Mouse (Mus musculus) myocyte (in vitro differentiated cells): ENCODE results near the gene B3galt4. TPM values are rescaled to one million over a fixed set of nuclear protein-coding genes. Genes with fewer than 3 reads are reported as not detected.

Experiments
- H3K27me3 ChIP-seq: one replicate; pipeline ENCODE4 v1.6.1; 2011; ENCODE audit not compliant: control insufficient read depth, insufficient read depth, insufficient read length
- H3K36me3 ChIP-seq: one replicate; pipeline ENCODE4 v1.6.1; 2011; ENCODE audit not compliant: control insufficient read depth, insufficient read depth
- H3K4me2 ChIP-seq: one replicate; pipeline ENCODE4 v1.6.1; 2011; ENCODE audit warnings: low read depth, control low read depth
- H3K4me3 ChIP-seq: one replicate; pipeline ENCODE4 v1.5.1; 2011; ENCODE audit warnings: mild to moderate bottlenecking, control low read depth, moderate library complexity
- H3K79me2 ChIP-seq: one replicate; pipeline ENCODE4 v1.6.1; 2011; ENCODE audit not compliant: control insufficient read depth, insufficient read depth
- H3ac ChIP-seq: one replicate; pipeline ENCODE4 v1.6.1; 2011; ENCODE audit not compliant: control insufficient read depth, insufficient read length
- CEBPB ChIP-seq: IDR thresholded peaks from 2 replicates; pipeline ENCODE4 v1.6.1; 2011; ENCODE audit warnings: mild to moderate bottlenecking, moderate library complexity; ENCODE audit not compliant: poor library complexity, insufficient read depth, severe bottlenecking
- E2F4 ChIP-seq: IDR thresholded peaks from one replicate; pipeline ENCODE4 v1.6.1; 2011; ENCODE audit warnings: mild to moderate bottlenecking, control low read depth, moderate library complexity; ENCODE audit not compliant: insufficient read depth
- MAX ChIP-seq: IDR thresholded peaks from one replicate; pipeline ENCODE4 v1.6.1; 2011; ENCODE audit warnings: low read depth, mild to moderate bottlenecking, control low read depth
- MYOD1 ChIP-seq, 3 experiments: IDR thresholded peaks; one replicate each; pipeline ENCODE4 v1.6.1; 2011; ENCODE audit warnings: control low read depth in 2 of 3, low read depth in 2 of 3, mild to moderate bottlenecking in 2 of 3, moderate library complexity in 1 of 3; ENCODE audit not compliant: insufficient read length in 2 of 3, control insufficient read depth in 1 of 3
- MYOG ChIP-seq, 3 experiments: IDR thresholded peaks; one replicate each; pipeline ENCODE4 v1.6.1; 2011; ENCODE audit warnings: control low read depth in 2 of 3, low read depth in 2 of 3, mild to moderate bottlenecking in 2 of 3; ENCODE audit not compliant: insufficient read length in 2 of 3, control insufficient read depth in 1 of 3, insufficient read depth in 1 of 3
- POLR2A ChIP-seq: IDR thresholded peaks from one replicate; pipeline ENCODE4 v1.6.1; 2011; ENCODE audit warnings: low read depth, mild to moderate bottlenecking, control low read depth, moderate library complexity; ENCODE audit not compliant: insufficient read length
- POLR2AphosphoS2 ChIP-seq: IDR thresholded peaks from one replicate; pipeline ENCODE4 v1.6.1; 2011; ENCODE audit warnings: low read depth, control low read depth; ENCODE audit not compliant: insufficient read length
- REST ChIP-seq: IDR thresholded peaks from one replicate; pipeline ENCODE4 v1.6.1; 2011; ENCODE audit warnings: mild to moderate bottlenecking, control low read depth, moderate library complexity; ENCODE audit not compliant: insufficient read depth, insufficient read length
- SRF ChIP-seq: IDR thresholded peaks from one replicate; pipeline ENCODE4 v1.6.1; 2011; ENCODE audit warnings: low read depth; ENCODE audit not compliant: control insufficient read depth, insufficient read length
- TCF12 ChIP-seq: IDR thresholded peaks from one replicate; pipeline ENCODE4 v1.6.1; 2011; ENCODE audit warnings: mild to moderate bottlenecking, control low read depth; ENCODE audit not compliant: poor library complexity, insufficient read depth, severe bottlenecking
- TCF3 ChIP-seq: IDR thresholded peaks from one replicate; pipeline ENCODE4 v1.6.1; 2011; ENCODE audit warnings: low read depth, control low read depth; ENCODE audit not compliant: insufficient read length
- USF1 ChIP-seq: IDR thresholded peaks from one replicate; pipeline ENCODE4 v1.6.1; 2011; ENCODE audit warnings: low read depth, mild to moderate bottlenecking, control low read depth, moderate library complexity
- polyA plus RNA-seq: library from polyadenylated mRNA; unstranded; fragments of >200 nt; fragmentation: generic; extraction: Trizol; gene quantifications from one replicate; pipeline ENCODE4 v1.2.1, GENCODE M21; 2012; ENCODE audit warnings: missing spikeins

Gene B3galt4
- polyA plus RNA-seq, 1 experiment, result 1.2 TPM

- H3K79me2 ChIP-seq, result peaks cover 4% of the 10 kb centered on the region
Measured at GRCm38 (mm10) chr17:33919351-33920281, 31.7 kb downstream of the B3galt4 start.

DNA sequence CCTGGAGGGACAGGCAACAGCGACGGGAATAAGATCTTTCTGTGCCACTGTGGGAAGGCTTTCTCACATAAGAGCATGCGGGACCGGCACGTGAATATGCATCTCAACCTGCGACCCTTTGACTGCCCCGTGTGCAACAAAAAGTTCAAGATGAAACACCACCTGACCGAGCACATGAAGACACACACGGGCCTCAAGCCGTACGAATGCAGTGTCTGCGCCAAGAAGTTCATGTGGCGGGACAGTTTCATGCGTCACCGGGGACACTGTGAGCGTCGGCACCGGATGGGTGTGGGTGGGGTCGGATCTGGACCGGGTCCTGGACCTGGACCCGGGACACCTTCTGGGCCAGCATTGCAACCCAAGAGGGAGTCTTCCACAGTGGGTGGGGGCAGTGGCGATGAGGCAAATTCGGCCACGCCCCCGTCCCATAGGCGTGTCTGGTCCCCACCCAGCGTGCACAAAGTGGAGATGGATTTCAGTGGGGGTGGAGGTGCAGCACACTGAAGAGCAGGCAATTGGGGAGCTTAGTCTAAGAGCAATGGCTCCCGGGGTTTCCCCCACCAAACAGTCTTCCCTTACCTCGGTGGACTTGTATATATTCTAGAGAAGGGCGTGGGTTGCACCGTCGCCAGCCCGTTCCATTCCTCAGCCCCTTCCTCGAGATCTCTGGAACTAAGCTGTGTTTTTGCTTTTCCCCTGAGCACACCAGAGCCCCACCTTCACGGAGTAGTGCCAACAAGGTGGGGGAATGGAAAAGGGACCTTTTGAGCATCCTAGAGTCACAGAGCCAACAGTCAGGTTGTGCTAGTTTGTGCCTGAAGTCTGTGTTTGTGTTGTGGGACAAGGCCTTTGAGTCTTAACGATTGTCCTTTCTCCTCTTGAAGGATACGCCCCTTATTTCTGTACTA is 32.7 kb downstream of the B3galt4 start:
- Histone ChIP-seq H3K4me2 (peak overlapping the region; percentile 90), H3K79me2 (peaks cover 4% of the 10 kb centered on the region), H3K4me3 (peak overlapping the region; percentile 66), H3ac (no peak overlapping the region), H3K27me3 (no peaks in the 10 kb centered on the region), H3K36me3 (peaks cover 4% of the 10 kb centered on the region)
- TF ChIP-seq TCF3, result no peak
- peak; percentile 10 for TF ChIP-seq POLR2A
- TF ChIP-seq MYOD1 (IDR thresholded peaks at IDR 0.05; ENCODE audit: control insufficient read depth in 1 of 3, insufficient read length in 2 of 3, low read depth in 2 of 3), result no peak

More at GRCm38 (mm10) chr17:33919351-33920281, 31.7 kb downstream of the B3galt4 start:
- no peaks in the 10 kb centered on the region for H3K27me3 ChIP-seq
- peak overlapping the region; percentile 66 for H3K4me3 ChIP-seq
- TF ChIP-seq POLR2AphosphoS2, result peak; percentile 67
- TF ChIP-seq MAX, result no peak
- peak overlapping the region; percentile 90 for H3K4me2 ChIP-seq
- peaks cover 4% of the 10 kb centered on the region for H3K36me3 ChIP-seq
- no peak overlapping the region for H3ac ChIP-seq

DNA sequence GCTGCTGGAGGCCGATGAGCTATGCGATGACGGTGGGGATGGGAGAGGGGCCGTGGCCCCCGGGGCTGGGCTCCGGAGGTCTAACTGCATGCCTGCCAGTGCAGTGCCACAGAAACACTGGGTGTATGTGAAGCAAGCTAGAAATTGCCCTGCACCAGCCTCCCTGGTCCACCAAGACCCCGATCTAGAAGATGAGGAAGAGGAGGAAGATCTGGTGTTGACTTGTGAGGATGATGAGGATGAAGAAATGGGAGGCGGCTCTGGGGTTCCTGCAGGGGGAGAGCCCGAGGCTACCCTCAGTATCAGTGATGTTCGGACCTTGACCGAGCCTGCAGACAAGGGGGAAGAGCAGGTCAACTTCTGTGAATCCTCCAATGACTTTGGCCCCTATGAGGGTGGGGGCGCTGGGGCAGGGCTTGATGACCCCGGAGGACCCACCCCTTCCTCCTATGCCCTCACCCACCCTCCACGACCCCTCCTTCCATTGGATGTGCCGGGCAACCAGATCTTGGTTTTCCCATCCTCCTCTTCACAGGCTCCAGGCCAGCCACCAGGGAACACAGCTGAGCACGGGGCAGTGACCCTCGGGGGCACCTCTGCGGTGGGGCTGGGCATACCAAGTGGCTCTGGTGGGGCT is 33.5 kb downstream of the B3galt4 start:
- no peak overlapping the region for H3ac ChIP-seq
- no peak overlapping the region for H3K4me3 ChIP-seq
- H3K4me2 ChIP-seq, result no peak overlapping the region
- H3K79me2 ChIP-seq, result peaks cover 4% of the 10 kb centered on the region
- H3K36me3 ChIP-seq, result peaks cover 7% of the 10 kb centered on the region
- TF ChIP-seq TCF12, result no peak
- no peak for TF ChIP-seq MYOG (IDR thresholded peaks at IDR 0.05; ENCODE audit: control insufficient read depth in 1 of 3, insufficient read depth in 1 of 3, insufficient read length in 2 of 3, low read depth in 2 of 3)
- no peak for TF ChIP-seq POLR2A
- TF ChIP-seq REST, result no peak
- no peak for TF ChIP-seq POLR2AphosphoS2
- no peak for TF ChIP-seq MAX
- no peak for TF ChIP-seq USF1
- no peak for TF ChIP-seq MYOD1 (IDR thresholded peaks at IDR 0.05; ENCODE audit: control insufficient read depth in 1 of 3, insufficient read length in 2 of 3, low read depth in 2 of 3)
- no peak for TF ChIP-seq TCF3
- TF ChIP-seq CEBPB, result no peak
- no peak for TF ChIP-seq SRF
- no peak for TF ChIP-seq E2F4
- H3K27me3 ChIP-seq, result no peaks in the 10 kb centered on the region

DNA sequence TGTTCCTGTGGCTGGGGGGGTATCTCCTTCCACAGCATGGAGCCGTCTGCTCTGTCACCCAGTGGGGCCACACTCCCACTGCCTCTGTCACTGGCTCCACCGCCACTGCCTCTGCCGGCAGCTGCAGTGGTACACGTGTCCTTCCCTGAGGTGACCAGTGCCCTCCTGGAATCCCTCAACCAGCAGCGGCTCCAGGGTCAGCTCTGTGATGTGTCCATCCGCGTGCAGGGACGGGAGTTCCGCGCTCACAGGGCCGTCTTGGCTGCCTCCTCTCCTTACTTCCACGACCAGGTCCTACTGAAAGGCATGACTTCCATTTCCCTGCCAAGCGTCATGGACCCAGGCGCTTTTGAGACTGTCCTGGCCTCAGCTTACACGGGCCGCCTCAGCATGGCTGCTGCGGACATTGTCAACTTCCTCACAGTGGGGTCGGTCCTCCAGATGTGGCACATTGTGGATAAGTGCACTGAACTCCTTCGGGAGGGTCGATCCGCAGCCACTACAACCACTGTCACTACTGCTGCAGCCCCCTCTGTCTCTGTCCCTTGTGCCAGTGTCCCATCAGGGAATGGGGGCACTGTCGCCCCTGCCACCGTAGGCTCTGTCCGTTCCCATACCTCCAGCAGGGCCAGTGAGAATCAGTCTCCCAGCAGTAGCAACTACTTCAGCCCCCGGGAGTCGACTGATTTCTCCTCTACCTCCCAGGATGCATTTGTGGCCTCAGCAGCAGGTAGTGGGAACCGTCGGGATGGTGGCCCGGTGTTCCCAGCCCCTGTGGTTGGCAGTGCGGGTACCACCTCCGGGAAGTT is 34.2 kb downstream of the B3galt4 start:
- H3K4me3 ChIP-seq, result peak overlapping the region; percentile 41
- H3K4me2 ChIP-seq, result peak overlapping the region; percentile 78
- TF ChIP-seq TCF3, result no peak
- TF ChIP-seq MAX, result no peak
- TF ChIP-seq USF1, result no peak
- no peak for TF ChIP-seq POLR2A
- TF ChIP-seq SRF, result no peak
- no peak for TF ChIP-seq E2F4
- no peak for TF ChIP-seq TCF12
- no peak for TF ChIP-seq MYOD1 (IDR thresholded peaks at IDR 0.05; ENCODE audit: control insufficient read depth in 1 of 3, insufficient read length in 2 of 3, low read depth in 2 of 3)
- no peak for TF ChIP-seq MYOG (IDR thresholded peaks at IDR 0.05; ENCODE audit: control insufficient read depth in 1 of 3, insufficient read depth in 1 of 3, insufficient read length in 2 of 3, low read depth in 2 of 3)
- no peak for TF ChIP-seq REST
- no peak for TF ChIP-seq POLR2AphosphoS2
- no peak for TF ChIP-seq CEBPB
- peaks cover 6% of the 10 kb centered on the region for H3K79me2 ChIP-seq
- H3K27me3 ChIP-seq, result no peaks in the 10 kb centered on the region
- peaks cover 11% of the 10 kb centered on the region for H3K36me3 ChIP-seq
- H3ac ChIP-seq, result no peak overlapping the region
